Mouse (Mus musculus): ENCODE measurements at regions not wholly inside any gene's neighbourhood (a gene's known extent, or its start where the extent isn't known, plus 50 kb on each side); places are given as distances from the start of the nearest gene placed in this dataset.
A peak's percentile ranks its signal among the peaks of the same experiment; 100 is the strongest.

DNA sequence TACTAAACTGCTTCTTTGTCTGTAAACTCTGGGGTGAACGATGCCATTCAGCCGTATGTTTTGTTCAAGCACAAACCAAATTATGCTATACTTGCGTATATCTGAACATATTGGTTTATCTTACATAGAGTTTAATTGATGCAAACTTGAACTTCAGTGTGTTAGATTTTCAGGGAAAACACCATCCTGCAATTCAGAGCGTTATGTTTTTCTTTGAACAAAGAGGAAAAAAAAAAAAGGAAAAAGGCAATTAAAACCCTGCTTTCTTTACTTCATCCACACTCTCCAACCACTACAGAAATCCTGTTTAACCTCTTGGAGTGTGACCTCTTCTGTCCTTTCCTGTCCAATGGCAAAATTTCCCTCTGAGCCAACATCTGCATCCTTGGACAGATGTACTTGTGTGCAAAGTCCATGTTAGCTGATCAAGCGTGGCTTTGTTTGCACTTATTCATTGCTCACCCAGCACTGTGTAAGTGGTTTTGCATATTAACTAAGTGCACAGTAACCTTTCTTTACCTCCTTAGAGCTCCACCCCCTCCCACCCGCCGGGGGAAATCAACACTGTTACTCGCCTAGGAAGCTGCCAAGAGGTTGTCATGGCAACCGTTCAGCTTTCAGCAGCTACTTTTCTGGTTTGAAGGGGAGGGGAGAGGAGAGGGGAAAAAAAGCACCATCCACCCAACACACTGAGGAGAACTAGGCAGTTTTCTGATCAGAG lies 174.4 kb upstream of the Klf12 start:
- no peaks in the 10 kb centered on the region for H3K27me3 ChIP-seq
- TF ChIP-seq CTCF (IDR thresholded peaks at IDR 0.05): no peak
- ATAC-seq: peak; percentile 44
- ChIA-PET CTCF (interaction anchor here (1.0 kb wide), 1 partner anchor 23 kb away, joined by 3 read pairs; no protein-coding TSS in a partner anchor), POLR2A (interaction anchor here (0.6 kb wide), 1 partner anchor 1173 kb away, joined by 4 read pairs; no protein-coding TSS in a partner anchor)
- peak; percentile 15 for DNase-seq (ENCODE audit: low read depth, low spot score)
- in situ Hi-C loops (cut with MboI; ENCODE audit: low pct_unique_long_range_greater_than_20kb): no loop called here

- ChIA-PET POLR2A (interaction anchor here (0.6 kb wide), 1 partner anchor 1172 kb away, joined by 4 read pairs; no protein-coding TSS in a partner anchor), CTCF (no interaction called here)
- no peaks in the 10 kb centered on the region for H3K27me3 ChIP-seq
- ATAC-seq: no peak
- in situ Hi-C loops (cut with MboI; ENCODE audit: low pct_unique_long_range_greater_than_20kb): no loop called here
- TF ChIP-seq CTCF (IDR thresholded peaks at IDR 0.05): peak; percentile 26
- DNase-seq (ENCODE audit: low read depth, low spot score): no peak
These were observed 173.6 kb upstream of the Klf12 start for GRCm38 (mm10) chr14:100457870-100458726.

- ChIA-PET CTCF (interaction anchor here (1.2 kb wide), 1 partner anchor 11 kb away, joined by 3 read pairs; no protein-coding TSS in a partner anchor), POLR2A (interaction anchor here (1.5 kb wide), 1 partner anchor 22 kb away, joined by 3 read pairs; no protein-coding TSS in a partner anchor)
- no peaks in the 10 kb centered on the region for H3K27me3 ChIP-seq
- in situ Hi-C loops (cut with MboI; ENCODE audit: low pct_unique_long_range_greater_than_20kb): no loop called here
- ATAC-seq: no peak
- no peak for DNase-seq (ENCODE audit: low read depth, low spot score)
- TF ChIP-seq CTCF (IDR thresholded peaks at IDR 0.05): no peak
These were observed 161.7 kb upstream of the Klf12 start for GRCm38 (mm10) chr14:100446130-100446529.

DNA sequence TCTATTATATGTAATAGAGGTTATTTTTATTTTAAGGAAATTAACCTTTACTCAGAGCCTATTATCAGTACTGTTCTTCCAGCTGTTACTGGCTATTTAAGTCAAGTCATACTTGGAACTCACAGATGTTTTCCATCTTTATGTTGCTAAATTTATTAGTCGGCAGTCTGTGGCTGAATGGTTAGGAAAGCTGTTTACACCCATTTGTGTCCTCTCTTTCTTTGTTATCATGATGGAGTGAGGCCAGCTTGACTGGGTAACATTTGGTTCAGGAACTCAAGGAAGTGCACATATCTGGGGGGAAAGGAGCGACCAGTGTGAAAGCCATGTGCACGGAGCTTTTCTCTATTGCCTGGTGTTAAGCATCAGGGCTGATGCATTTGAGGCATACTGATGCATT lies 160.4 kb upstream of the Klf12 start:
- DNase-seq (ENCODE audit: low read depth, low spot score): no peak
- H3K27me3 ChIP-seq: no peaks in the 10 kb centered on the region
- ChIA-PET POLR2A (interaction anchor here (1.5 kb wide), 1 partner anchor 21 kb away, joined by 3 read pairs; no protein-coding TSS in a partner anchor), CTCF (no interaction called here)
- ATAC-seq: no peak
- in situ Hi-C loops (cut with MboI; ENCODE audit: low pct_unique_long_range_greater_than_20kb): no loop called here
- no peak for TF ChIP-seq CTCF (IDR thresholded peaks at IDR 0.05)

DNA sequence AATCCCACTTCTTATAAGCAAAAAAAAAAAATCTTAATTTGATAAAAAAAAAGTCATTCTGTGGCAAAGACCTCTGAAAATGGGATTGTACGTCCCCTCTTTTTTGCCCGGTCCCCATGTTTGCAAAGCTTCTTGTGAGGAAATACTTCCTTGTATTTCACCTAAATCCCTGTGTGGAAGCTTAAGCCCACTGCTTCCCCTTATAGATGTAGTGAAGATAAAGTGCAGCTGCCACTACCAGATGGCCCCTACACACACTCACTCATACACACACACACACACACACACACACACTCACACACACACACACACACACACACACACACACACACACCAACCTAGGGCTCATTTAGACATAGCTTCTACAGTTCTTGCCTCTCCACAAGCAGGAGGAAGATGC lies 159.6 kb upstream of the Klf12 start:
- in situ Hi-C loops (cut with MboI; ENCODE audit: low pct_unique_long_range_greater_than_20kb): no loop called here
- ChIA-PET CTCF (no interaction called here), POLR2A (interaction anchor here (0.7 kb wide), 2 partner anchors 508 to 1254 kb away, joined by 3 to 4 read pairs; no protein-coding TSS in a partner anchor)
- TF ChIP-seq CTCF (IDR thresholded peaks at IDR 0.05): no peak
- H3K27me3 ChIP-seq: no peaks in the 10 kb centered on the region
- no peak for ATAC-seq
- no peak for DNase-seq (ENCODE audit: low read depth, low spot score)

DNA sequence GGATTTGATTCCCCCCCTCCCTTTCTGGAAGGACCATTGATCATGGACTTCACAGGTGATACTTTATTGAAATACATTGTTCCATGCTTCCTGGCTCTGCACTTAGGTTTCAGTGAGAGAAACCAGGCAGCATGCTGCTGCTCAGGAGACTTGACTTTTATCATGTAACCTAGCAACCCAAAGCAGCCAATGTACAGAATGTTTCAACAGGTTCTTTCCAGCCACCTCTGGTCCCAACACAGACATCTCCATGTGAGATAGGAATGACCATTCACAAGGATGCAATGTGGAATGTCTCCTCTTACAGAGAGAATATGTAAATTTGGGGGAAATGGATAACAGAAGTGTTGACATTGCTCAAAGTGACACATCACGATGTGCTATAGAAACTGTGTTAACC lies 153.1 kb upstream of the Klf12 start:
- POLR2A ChIA-PET: no interaction called here
- no peak for ATAC-seq

GRCm38 (mm10) chr14:100429662-100430061 lies 145.2 kb upstream of the Klf12 start:
- CTCF ChIA-PET: no interaction called here
- no peaks in the 10 kb centered on the region for H3K27me3 ChIP-seq
- no peak for ATAC-seq
- POLR2A ChIA-PET: no interaction called here
- DNase-seq (ENCODE audit: low read depth, low spot score): no peak
- in situ Hi-C loops (cut with MboI; ENCODE audit: low pct_unique_long_range_greater_than_20kb): no loop called here
- no peak for TF ChIP-seq CTCF (IDR thresholded peaks at IDR 0.05)

More for the DNA sequence above, 153.1 kb upstream of the Klf12 start:
- CTCF ChIA-PET: interaction anchor here (1.2 kb wide), 1 partner anchor 19 kb away, joined by 3 read pairs; no protein-coding TSS in a partner anchor
- no peak for TF ChIP-seq CTCF (IDR thresholded peaks at IDR 0.05)
- DNase-seq (ENCODE audit: low read depth, low spot score): no peak
- in situ Hi-C loops (cut with MboI; ENCODE audit: low pct_unique_long_range_greater_than_20kb): no loop called here
- H3K27me3 ChIP-seq: no peaks in the 10 kb centered on the region

- no peak for DNase-seq (ENCODE audit: low read depth, low spot score)
- ChIA-PET POLR2A (no interaction called here), CTCF (no interaction called here)
These were observed 141.9 kb upstream of the Klf12 start for GRCm38 (mm10) chr14:100426399-100426798.

GRCm38 (mm10) chr14:100423790-100424189 lies 139.3 kb upstream of the Klf12 start:
- DNase-seq (ENCODE audit: low read depth, low spot score) (no peak), ATAC-seq (peak; percentile 60)
- no peaks in the 10 kb centered on the region for H3K27me3 ChIP-seq
- TF ChIP-seq CTCF (IDR thresholded peaks at IDR 0.05): peak; percentile 28
- POLR2A ChIA-PET: interaction anchor here (1.4 kb wide), 1 partner anchor 22 kb away, joined by 3 read pairs; no protein-coding TSS in a partner anchor
- in situ Hi-C loops (cut with MboI; ENCODE audit: low pct_unique_long_range_greater_than_20kb): no loop called here
- CTCF ChIA-PET: no interaction called here

More at GRCm38 (mm10) chr14:100426399-100426798, 141.9 kb upstream of the Klf12 start:
- no peak for ATAC-seq
- in situ Hi-C loops (cut with MboI; ENCODE audit: low pct_unique_long_range_greater_than_20kb): no loop called here
- TF ChIP-seq CTCF (IDR thresholded peaks at IDR 0.05): no peak
- no peaks in the 10 kb centered on the region for H3K27me3 ChIP-seq

GRCm38 (mm10) chr14:100421666-100422065 lies 137.2 kb upstream of the Klf12 start:
- POLR2A ChIA-PET: no interaction called here
- no peak for TF ChIP-seq CTCF (IDR thresholded peaks at IDR 0.05)
- ATAC-seq (no peak), DNase-seq (ENCODE audit: low read depth, low spot score) (no peak)
- in situ Hi-C loops (cut with MboI; ENCODE audit: low pct_unique_long_range_greater_than_20kb): no loop called here
- no peaks in the 10 kb centered on the region for H3K27me3 ChIP-seq
- CTCF ChIA-PET: no interaction called here
